Mouse (Mus musculus): ENCODE data around the gene Gnb1.
"Not testable (repeated sequence)": the region's sequence is repeated elsewhere in the genome, so short reads cannot be mapped to it uniquely, and the experiment has no call there.

Gnb1 gene

DNA sequence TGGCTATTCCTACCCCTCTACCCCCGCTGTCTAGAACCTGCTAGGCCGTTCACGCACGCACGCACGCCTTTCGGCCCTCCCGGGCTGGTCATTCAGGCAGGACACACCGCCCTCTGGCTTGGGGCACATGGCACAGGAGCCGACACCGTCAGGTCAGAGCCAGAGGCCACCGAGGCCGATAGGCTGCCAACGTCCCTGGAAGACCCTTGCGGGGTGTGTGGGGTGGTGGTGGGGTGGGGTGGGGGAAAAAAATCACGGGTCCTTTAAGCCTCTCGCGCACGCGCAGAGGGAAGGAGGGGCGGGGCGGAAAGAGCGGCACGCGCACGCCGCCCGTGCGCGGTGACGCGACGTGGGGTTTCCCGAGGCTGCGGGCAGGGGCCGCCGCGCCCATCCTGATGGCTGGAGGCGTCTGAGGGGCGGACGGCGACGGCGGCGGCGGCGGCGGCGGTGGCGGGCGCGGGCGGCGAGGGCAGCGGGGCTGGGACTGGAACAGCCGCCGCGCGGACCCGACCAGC is at the start of gene Gnb1:
Gene Gnb1, plus strand, starts transcription at position 372 of the 515 bp plus-strand sequence.
- peak; percentile 98 for DNase-seq

DNA sequence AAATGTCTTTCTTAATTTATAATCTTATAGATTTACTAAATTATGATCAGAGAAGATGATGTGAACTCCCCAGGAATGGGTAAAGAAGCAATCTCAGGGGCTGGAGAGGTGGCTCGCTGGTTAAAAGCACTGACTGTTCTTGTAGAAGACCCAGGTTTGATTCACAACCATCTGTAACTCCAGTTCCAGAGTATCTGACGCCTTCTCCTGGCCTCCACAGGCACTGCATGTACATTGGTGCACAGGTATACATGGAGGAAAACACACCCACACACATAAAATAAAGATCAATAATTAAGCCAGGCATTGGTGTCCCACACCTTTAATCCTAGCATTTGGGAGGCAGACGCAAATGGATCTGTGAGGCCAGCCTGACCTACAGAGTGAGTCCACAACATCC is 48.4 kb upstream of the Gnb1 start:
- DNase-seq: no peak

DNA sequence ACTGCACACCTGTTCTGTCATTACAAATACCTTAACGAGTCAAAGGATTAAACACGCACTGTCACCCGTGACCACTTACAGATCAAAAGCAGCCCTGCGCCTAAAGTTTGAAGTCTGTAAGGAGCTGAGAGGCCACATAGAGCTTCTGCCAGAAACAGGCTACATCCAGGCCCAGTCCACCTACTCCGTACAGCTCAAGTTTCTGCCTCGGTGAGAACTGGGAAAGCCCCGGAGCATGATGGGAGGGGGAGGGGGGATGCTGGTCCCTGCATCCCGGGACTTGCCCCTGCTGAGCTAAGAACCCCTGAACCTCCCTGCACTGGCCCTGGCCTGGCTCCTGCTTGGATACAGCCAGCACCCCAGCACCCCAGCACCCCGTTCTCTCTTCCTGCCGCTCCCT is 39.6 kb upstream of the Gnb1 start:
- no peak for DNase-seq

DNA sequence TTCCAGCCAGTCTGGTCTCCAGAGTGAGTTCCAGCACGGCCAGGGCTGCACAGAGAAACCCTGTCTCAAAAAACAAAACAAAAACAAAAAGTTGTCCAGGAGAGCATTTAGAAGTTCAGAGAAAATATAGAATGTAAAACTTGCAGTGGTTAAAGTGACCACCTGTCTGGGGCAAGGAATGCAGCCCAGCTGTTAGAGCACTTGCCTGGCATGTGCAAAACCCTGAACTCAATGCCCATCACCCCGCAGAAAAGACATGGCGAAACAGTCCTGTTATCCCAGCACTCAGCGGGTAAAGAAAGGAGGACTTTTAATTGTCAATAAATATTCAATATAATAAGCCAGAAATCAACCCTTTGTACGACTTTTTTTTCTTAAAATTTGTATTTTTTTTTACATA is 32.6 kb upstream of the Gnb1 start:
- DNase-seq: no peak

DNA sequence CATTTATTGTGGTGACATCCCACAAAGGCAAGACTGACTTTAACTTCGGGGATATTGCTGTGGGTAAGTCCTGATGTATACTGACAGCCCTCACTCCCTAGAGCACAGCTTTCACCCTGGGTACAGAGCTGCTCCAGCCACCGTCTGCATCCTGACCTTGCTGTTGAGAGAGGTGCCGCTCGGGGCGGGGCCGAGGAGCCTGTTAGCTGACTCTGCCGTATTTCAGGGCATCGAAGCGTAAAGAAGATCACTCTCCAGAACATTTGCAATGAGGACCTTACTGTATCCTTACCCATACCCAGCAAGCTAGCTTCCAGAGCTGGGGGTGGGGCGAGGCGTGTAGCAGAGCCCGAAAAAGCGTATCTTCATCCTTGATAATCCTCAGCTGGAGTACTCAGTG is 28.1 kb upstream of the Gnb1 start:
- DNase-seq: peak in 1 of 2 experiments; percentile 32

DNA sequence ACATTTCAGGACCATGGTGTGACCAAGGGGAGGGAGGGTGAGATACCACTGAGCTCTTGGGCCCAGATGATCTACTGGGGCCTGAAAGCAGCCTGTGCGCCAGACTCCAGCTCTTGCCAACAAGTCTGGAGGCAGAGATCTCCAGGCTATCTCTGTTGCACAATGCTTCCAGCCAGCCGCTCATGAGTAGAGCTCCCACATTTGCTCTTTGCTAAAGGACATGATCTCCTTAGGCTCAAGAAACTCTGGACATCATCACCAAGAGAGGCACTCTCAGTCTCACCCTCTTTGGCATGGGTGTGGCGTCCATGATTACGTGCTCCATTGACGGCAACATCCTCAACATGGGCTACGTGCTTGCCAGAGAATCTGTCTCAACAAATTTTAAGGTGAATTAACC is 27.6 kb upstream of the Gnb1 start:
- no peak for DNase-seq

DNA sequence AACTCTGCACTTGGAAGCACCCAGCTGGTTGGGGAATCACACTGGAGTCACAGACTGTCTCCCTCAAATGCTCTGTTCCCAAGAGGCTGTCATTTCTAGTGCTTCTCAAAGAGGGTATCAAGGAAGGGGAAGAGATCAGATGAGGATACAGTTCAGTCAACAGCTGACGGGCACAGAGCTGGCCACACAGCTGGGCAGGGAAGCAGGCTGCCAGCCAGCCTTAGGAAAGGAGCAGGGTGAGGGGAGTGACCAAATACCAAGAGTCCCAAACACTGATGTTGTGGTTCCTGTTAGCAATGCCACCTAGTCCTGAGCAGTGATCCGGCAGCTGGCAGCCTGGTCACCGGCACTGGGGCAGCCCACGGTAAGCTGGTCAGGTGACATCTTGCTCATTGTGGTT is 27.1 kb upstream of the Gnb1 start:
- DNase-seq: no peak

DNA sequence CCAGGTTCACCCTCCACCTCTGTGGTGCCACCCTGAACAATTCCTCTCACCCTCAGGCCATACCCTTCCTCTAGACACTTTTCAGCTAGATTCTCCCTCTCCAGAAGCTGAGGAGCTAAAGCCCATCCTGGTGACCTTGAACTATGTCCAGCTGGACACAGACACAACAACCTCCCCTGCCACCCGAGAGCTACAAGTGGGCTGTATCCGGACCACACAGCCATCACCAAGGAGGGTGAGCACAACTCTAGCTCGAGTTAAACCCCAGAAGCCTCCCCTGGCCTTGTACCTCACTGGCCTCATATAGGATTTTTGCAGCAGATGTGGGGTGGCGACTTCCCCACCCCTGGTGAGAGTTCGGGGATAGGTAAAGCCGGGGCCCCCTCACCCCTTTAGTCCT is 25.6 kb upstream of the Gnb1 start:
- no peak for DNase-seq

DNA sequence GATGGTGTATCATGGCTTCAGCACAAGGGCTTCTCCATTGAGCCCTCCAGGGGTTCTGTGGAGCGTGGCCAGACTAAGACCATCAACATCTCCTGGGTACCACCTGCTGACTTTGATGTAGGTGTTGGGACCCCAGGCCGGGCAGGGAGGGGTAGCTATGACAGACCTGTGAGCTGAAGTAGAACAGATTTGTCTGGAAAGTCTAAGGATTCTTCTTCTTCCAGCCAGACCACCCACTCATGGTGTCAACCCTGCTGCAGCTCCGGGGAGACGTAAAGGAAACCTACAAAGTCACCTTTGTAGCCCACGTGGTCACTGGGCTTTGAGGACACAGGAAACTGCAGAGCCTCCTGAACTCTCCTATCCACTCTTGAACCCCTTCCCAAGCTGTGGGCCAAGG is 25.1 kb upstream of the Gnb1 start:
- DNase-seq: no peak

DNA sequence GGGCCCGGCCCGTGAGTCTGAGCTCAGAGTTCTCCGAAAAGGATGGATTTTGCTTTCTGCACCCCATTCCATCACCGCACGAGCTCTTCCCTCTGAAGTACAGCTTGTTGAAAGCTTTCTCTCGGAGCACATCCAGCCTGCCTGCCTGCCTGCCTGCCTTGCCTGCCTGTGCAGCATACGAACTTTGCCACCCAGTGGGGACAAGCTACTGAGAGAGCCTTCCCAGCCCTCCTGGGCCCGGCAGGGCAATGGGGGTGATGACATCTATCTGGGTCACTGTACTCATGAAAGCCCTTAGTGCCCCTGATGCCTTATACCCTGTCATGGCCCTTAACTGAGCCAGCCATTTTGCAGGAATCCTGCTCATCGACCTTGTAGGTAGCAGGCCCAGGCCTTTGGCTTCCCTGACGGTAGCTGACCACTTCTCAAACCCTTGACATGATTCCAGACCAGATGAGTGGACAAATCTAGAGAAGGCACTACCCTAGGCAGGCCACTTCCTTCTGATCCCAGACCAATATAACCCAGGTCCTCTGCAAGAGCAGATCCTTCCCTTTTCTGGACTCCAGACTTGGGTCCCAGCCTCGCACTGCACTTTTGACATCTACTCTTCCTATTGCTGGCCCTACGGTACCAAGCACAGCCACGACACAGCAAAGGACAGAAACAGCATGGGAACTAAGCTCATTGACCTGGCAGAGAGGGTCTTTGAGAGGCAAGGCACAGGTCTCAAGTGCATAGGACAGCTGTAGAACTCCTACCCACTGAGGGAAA is 23.7 kb upstream of the Gnb1 start:
- no peak for DNase-seq

DNA sequence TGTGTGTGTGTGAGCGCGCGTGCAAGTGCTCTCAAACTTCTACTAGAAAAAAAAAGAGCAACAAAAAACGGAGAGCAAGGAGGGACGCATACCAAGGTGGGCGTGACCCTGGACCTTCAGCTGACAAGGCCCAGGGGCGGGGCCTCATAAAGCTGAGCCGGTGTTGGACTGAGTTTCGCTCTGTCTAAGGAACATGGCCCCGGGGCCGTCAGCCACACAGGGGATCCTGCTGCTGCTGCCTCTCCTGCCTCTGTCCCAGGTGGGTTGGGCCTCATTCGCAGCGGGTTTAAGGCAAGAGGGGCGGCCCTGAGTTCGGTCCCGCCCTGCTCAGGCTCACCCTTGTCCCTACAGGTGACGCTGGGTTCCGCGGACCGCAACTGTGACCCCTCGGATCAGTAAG is 22.2 kb upstream of the Gnb1 start, which contains the start of gene Tmem52:
Gene Tmem52, plus strand, starts transcription at position 163 of the 400 bp plus-strand sequence.
- DNase-seq: peak; percentile 53 to 75

DNA sequence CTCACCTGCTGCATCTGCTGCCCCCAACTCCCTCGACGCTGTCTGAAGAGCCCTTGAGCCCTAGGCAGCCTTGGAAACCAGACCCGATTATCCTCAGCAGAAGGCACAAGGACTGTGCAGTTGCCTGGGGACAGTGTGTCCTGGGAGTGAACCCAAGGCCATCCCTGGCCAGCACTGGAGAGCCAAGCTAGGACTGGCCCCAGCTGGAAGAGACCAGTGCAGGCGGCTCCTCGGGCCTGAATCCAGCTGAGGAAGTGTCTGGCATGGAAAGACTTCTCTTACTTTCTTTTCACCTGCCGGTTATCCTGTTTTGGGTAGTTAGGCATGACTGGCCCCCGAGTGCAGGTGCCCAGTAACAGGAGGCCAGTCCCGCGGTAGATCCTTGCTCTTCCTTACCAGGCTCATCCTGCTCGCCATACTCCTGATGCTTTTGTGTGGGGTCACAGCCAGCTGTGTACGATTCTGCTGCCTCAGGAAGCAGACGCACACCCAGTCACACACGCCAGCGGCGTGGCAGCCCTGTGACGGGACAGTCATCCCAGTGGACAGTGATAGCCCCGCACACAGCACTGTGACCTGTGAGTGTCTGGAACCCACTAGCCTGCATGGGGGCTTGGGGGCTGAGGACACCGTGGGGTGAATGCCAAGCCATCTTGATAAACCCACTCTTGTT is 21.4 kb upstream of the Gnb1 start:
- DNase-seq: peak in 1 of 2 experiments; percentile 39

DNA sequence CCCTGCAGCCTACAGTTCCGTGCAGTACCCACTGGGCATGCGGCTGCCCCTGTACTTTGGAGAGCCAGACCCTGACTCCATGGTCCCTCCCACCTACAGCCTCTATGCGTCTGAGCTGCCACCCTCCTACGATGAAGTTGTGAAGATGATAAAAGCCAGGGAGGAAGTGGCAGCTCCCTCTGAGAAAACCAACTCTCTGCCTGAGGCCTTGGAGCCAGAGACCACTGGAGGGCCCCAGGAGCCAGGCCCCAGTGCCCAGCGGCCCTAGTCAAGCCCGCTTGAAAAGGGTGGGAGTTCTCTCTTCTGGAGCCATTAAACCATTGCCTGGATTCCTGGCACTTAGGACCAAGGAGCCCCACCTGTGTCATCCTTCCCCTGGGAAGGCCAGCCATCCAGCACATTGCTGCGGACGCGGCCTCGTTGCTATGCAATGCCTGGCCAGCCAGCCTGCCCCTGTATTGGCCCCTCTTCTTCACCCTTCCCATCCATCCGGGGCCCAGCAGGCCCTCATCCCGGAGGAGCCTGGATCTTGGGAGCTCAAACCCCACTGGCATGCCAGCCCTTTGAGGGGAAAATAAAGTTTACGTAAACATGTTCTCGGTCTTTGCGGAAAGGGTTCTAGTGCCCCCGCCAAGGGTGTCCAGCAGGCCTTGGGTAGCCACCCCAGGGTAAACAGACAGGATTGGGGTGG is 20.8 kb upstream of the Gnb1 start:
- DNase-seq: no peak

DNA sequence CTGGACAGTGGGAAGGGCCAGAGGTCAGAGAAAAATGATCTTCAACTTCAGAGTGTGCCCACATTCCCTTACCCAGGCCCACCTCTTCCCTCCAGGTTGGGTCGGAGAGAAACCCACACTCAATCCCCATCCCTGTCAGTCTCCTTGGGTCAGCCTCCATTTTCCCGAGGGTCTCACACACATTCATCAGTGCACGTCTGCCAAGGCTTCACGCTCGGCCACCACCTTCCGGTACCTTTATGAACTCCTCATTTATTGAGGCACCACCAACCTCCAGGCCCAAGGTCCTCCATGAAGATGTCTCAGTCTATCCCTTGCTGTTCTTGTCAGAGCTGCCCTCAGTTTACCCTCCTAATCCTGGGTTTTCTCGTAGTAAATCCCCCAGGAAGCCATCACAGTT is 20.2 kb upstream of the Gnb1 start:
- DNase-seq: no peak

DNA sequence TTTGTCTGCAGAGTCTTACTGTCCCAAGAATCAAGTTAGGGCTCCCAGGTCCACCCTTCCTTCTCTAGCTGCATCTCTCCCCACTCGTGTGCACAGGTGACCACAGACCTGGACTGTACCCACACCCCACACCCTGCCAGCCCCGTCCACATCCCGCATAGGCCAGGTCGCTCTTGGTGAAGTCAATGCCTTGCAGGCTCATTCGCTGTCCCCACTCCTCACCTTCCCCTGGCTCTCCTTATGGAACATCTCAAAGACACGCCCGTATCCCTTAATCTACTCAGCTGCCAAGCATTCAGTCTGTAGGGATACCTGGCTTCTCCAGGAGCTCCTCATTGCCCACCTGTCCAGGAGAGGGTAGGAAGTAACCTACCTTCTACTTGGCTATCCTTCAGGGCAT is 19.8 kb upstream of the Gnb1 start:
- no peak for DNase-seq

DNA sequence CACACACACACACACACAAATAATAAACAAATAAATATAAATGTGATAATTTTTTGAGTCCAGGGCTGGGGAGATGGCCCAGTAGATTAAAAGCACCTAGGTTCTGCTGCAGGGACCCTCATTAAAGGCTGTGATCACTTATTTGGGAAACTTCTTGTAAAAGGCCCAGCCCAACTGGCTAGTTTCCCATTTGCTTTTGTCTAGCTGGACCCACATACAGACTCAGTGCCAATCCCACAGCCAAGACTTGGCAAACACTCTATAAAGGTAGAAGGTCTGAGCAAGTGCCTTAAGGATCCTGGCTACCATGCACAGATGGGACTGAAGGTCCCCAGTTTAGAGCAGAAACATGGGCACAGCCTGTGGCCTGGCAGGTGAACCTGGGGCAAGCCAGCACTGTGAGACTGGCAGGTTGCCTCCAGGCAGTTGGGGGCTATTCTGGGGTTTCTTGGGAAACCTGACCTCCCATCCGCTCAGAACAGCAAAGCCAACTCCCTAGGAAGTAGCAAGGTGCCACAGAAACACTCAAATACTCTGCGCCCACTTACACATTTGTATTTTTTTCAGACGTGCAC is 18.4 kb upstream of the Gnb1 start:
- DNase-seq: no peak

DNA sequence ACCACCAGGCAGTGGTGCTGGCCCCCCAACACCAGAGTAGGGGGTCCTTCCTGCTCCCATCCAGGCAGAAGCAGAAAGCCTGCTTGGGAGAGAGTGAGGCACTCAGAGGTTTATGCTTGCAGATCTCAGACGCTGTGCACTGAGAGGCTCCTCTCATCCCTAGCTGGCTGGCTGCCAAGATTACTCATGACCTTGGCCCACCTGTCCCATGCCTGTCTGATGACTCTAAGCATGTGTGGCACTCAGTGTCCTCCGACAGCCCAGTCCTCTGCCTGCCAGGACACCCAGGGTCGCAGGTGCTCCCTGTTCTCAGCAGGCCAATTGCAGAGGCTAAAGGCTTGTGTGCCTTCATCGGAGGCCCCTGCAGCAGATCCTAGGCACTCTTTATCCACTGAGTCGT is 17.8 kb upstream of the Gnb1 start:
- peak; percentile 49 to 57 for DNase-seq

DNA sequence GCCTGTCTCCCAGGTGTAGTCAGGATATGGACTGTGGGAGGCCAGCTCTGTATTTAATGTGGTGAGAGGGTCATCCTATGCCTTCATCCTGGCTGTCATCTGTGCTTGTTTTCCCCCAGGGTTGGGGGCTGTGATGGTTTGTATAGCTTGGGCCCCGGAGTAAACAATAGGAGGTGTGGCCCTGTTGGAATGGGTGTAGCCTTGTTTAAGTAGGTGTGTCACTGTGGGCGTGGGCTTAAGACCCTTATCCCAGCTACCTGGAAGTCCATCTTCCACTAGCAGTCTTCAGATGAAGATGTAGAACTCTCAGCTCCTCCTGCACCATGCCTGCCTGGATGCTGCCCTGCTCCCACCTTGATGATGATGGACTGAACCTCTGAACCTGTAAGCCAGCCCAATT is 17.4 kb upstream of the Gnb1 start:
- DNase-seq: not testable (repeated sequence)

DNA sequence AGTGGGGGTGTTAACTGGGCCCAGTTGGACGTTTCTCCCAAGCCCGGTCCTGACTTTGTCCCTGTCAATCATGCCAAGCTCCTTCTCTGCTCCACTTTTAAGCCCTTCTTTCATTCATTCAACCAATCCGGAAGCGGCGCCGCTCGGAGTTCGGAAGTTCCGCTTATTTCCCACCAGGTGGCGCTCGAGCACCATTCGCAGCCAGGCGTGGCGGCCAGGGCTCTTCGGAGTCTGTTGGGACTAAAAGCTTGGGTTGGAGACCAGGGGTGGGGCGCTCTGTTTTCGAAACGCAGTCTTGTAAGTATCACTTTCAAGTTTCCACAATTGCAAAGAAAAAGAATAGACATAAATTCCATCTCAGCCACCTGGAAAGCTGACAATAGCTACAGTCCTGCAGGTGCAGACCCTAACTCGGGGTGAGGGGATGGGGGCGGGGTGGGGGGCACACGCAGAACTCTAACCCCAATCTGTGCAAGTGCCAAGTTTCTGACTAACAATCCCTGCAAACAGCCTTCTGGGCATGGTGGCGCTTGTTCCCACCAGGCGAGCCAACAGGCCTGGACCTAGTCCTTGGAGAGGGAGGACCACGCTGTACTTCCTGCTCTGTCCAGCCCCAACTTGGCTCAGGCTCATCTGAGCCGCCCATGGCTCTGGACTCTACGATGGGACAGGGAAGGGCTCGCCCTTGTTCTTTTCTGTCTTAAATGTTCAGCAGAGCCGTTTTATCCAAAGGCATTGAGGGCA is 9.6 kb upstream of the Gnb1 start:
- peak; percentile 84 to 87 for DNase-seq

DNA sequence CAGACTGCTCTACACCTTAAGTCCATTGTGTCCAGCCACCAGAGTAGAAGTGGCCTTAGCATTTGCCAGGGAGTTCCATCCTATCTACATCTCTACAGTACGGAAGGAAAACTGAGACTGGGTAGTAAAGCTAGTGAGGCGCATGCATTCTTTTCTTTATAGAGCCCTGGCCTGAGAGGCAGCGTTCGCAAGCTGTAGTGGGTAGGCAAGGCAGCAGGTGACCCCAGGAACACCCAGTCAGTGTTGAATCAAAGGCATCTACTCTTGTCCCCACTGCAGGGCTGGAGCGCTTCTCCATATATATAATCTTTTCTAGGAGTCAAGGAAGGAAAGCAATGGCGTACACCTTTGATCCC is 9.1 kb upstream of the Gnb1 start:
- no peak for DNase-seq

DNA sequence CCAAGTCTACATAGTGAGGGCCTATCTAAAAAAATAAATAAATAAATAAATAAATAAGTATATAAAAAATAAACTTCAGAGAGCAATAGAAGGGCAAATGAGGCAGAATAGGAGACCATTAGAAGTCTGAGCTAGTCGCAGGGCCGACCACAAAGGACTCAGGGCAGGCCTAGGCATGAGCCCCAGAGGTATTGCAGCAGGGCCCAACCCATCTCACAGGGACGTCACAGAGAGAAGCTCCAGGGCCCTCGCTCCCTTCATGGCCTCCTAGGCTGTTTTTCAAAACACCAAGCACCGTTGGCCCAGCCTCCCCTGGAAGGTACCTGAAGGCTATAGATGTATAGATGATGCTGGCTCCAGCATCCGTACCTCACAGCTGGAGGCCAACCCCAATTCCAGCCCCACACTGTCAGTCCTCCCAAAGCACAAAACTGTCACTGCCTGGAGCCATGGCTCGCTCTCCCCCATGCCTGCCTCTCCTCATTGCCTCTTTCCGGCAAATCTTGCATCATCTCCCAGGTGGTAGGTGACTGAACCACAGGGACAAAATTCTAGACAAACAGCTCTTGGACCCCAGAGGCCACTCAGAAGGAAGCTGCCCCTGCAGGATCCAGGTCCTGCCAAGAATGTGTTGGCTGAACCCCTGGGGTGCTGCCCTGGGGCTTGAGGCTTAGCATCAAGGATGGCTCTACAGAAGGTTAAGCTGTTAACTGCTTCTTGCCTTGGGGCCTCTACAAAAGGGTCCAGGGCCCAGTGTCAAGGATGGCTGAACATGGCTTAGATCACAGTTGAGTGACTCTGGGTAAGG is 8.2 kb upstream of the Gnb1 start:
- peak in 1 of 2 experiments; percentile 9 for DNase-seq

DNA sequence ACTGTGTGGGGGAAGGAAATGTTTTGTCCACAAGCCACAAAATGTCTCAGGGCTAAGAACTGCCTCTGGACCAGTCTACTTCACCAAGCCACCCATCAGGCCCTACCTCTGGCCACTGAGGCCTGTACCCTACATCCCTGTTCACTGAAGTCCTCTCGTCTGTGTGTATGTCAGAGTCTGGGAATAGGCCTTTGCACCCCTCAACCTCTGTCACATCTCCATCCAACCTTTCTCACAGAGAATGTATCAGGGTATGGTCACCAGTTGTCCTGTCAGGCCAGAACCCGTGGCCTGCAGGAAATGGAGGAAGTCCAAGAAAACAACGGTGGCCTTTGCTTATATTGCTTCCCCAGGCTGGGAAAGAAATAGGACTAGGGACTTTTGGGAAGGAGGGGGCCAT is 5.6 kb upstream of the Gnb1 start:
- DNase-seq: no peak

Data from kidney, postnatal 4 days (tissue).